Mouse (Mus musculus): ENCODE measurements around the gene Adamts20. TPM values are rescaled to one million over a fixed set of nuclear protein-coding genes. Genes with fewer than 3 reads are reported as not detected.

The Adamts20 gene
- polyA plus RNA-seq, 1 experiment: not detected

GRCm38 (mm10) chr15:94479513-94480136 lies 14.4 kb upstream of the Adamts20 start:
- no peaks in the 10 kb centered on the region for H3K27me3 ChIP-seq (ENCODE audit: control insufficient read depth)
- no peaks in the 10 kb centered on the region for H3K36me3 ChIP-seq (ENCODE audit: control insufficient read depth)
- TF ChIP-seq TAL1 (IDR thresholded peaks at IDR 0.05; ENCODE audit: low read length) (no peak), GATA1 (IDR thresholded peaks at IDR 0.05; ENCODE audit: low read length) (no peak)
- no peaks in the 10 kb centered on the region for H3K4me1 ChIP-seq (ENCODE audit: control insufficient read depth)
- no peaks in the 10 kb centered on the region for H3K9me3 ChIP-seq (ENCODE audit: control insufficient read depth, low read length)
- no peak overlapping the region for H3K4me3 ChIP-seq (replicated peaks)

DNA sequence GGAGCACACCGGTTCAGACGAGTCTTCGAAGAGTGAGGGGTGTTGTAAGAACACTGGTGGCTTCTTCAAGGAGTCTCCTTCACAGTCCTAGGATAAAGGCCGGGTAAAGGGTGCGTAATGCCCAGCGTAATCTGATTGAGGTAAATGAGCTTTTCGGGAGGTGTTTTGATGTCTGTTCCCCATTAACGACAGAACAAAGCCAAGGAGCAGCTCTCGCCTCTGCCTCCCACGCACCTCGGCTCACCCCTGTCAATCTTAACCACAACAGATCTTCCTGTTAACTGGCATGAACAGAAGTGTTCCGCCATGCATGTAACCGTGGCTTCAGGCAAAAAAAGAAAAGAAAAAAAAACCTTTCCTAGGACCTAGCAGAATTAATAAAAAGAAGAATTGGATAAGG lies 13.5 kb upstream of the Adamts20 start:
- TF ChIP-seq GATA1 (IDR thresholded peaks at IDR 0.05; ENCODE audit: low read length) (no peak), TAL1 (IDR thresholded peaks at IDR 0.05; ENCODE audit: low read length) (no peak)
- H3K36me3 ChIP-seq (ENCODE audit: control insufficient read depth): no peaks in the 10 kb centered on the region
- H3K4me3 ChIP-seq (replicated peaks): no peak overlapping the region
- no peaks in the 10 kb centered on the region for H3K4me1 ChIP-seq (ENCODE audit: control insufficient read depth)
- no peaks in the 10 kb centered on the region for H3K9me3 ChIP-seq (ENCODE audit: control insufficient read depth, low read length)
- no peaks in the 10 kb centered on the region for H3K27me3 ChIP-seq (ENCODE audit: control insufficient read depth)

DNA sequence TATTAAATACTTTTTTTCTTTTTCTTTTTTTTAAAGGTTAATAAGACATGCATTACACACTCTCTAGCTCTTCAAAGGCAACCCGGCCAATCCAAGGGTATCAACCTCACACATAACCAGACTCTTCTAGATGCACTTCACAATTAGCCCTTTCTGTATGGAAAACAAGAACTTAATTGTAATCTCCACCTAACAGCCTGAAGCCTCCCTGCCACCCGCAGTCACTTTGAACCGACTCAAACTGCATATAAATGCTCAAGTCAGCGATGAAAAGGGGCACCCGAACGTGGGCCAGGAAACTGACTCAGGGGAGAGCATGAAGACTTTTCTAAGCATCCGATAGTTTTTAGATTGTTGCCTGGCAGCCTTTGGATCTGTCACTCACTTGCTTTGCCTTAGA lies 12.1 kb upstream of the Adamts20 start:
- no peak overlapping the region for H3K4me3 ChIP-seq (replicated peaks)
- TF ChIP-seq GATA1 (IDR thresholded peaks at IDR 0.05; ENCODE audit: low read length) (no peak), TAL1 (IDR thresholded peaks at IDR 0.05; ENCODE audit: low read length) (no peak)
- H3K4me1 ChIP-seq (ENCODE audit: control insufficient read depth): no peaks in the 10 kb centered on the region
- no peaks in the 10 kb centered on the region for H3K36me3 ChIP-seq (ENCODE audit: control insufficient read depth)
- no peaks in the 10 kb centered on the region for H3K9me3 ChIP-seq (ENCODE audit: control insufficient read depth, low read length)
- H3K27me3 ChIP-seq (ENCODE audit: control insufficient read depth): no peaks in the 10 kb centered on the region

GRCm38 (mm10) chr15:94475975-94476374 lies 10.8 kb upstream of the Adamts20 start:
- Histone ChIP-seq H3K9me3 (ENCODE audit: control insufficient read depth, low read length) (no peaks in the 10 kb centered on the region), H3K36me3 (ENCODE audit: control insufficient read depth) (no peaks in the 10 kb centered on the region), H3K27me3 (ENCODE audit: control insufficient read depth) (no peaks in the 10 kb centered on the region), H3K4me1 (ENCODE audit: control insufficient read depth) (no peaks in the 10 kb centered on the region), H3K4me3 (replicated peaks) (no peak overlapping the region)
- TF ChIP-seq GATA1 (IDR thresholded peaks at IDR 0.05; ENCODE audit: low read length) (no peak), TAL1 (IDR thresholded peaks at IDR 0.05; ENCODE audit: low read length) (no peak)

DNA sequence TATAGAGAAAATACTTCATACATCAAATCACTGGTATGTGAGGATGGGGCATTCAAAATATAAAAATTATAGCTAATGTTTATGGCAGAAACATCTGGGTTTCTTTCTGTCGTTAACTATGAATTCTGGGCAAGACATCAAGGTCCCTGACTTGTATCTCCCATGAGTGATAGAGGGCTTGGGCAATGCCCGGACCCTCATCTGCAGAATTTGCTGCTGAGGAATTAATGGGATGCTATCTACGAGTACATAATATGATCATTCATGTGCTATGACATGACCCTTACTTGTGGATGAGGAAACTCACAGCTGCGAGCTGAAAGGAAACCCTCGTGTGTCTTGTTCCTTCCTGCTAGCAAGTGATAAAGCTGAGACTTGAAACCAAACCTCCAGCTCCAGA lies 5.1 kb upstream of the Adamts20 start:
- Histone ChIP-seq H3K9me3 (ENCODE audit: control insufficient read depth, low read length) (no peaks in the 10 kb centered on the region), H3K4me1 (ENCODE audit: control insufficient read depth) (no peaks in the 10 kb centered on the region), H3K27me3 (ENCODE audit: control insufficient read depth) (no peaks in the 10 kb centered on the region), H3K36me3 (ENCODE audit: control insufficient read depth) (no peaks in the 10 kb centered on the region), H3K4me3 (replicated peaks) (no peak overlapping the region)
- TF ChIP-seq TAL1 (IDR thresholded peaks at IDR 0.05; ENCODE audit: low read length): no peak
- TF ChIP-seq GATA1 (IDR thresholded peaks at IDR 0.05; ENCODE audit: low read length): no peak

DNA sequence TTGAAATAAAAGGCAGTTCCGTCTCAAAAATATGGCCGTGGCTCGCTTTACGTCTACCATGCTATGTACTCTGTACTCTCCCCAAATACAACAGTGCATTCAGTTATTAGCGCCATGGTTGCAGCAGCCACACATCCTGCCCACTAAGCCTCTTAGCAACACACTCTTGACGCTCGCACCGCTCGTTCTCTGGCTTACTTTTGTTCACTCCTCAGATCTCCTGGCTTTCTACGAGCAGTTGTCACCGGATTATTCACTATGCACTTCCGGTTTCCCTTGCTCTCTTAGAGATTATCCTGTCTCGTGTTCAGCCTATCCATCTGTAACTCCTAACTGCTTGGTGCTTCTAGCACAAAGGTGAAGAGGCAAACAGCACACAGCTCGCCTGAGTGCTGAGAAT lies 337 bp downstream of the Adamts20 start:
- Histone ChIP-seq H3K27me3 (ENCODE audit: control insufficient read depth) (no peaks in the 10 kb centered on the region), H3K36me3 (ENCODE audit: control insufficient read depth) (no peaks in the 10 kb centered on the region), H3K4me1 (ENCODE audit: control insufficient read depth) (no peaks in the 10 kb centered on the region), H3K4me3 (replicated peaks) (no peak overlapping the region), H3K9me3 (ENCODE audit: control insufficient read depth, low read length) (no peaks in the 10 kb centered on the region)
- no peak for TF ChIP-seq TAL1 (IDR thresholded peaks at IDR 0.05; ENCODE audit: low read length)
- TF ChIP-seq GATA1 (IDR thresholded peaks at IDR 0.05; ENCODE audit: low read length): no peak

DNA sequence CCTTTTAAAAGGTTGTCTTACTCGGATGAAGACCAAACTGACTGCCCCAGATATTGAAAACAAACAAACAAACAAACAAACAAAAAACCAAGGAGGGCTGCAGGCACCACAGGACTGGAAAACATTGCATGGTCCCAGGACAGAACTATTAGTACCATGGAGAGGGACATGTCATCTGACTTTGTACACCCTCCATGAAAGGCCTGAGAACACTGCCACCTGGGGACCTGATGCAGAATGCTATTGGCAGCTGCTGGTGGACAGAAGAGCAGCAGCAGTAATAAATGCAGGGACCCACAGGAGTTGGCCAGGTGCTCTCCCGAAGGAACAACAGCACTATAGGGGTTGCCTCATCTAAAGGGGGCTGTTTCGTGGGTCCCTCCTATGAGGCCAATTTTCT lies 2.0 kb downstream of the Adamts20 start:
- TF ChIP-seq GATA1 (IDR thresholded peaks at IDR 0.05; ENCODE audit: low read length) (no peak), TAL1 (IDR thresholded peaks at IDR 0.05; ENCODE audit: low read length) (no peak)
- Histone ChIP-seq H3K27me3 (ENCODE audit: control insufficient read depth) (no peaks in the 10 kb centered on the region), H3K4me1 (ENCODE audit: control insufficient read depth) (no peaks in the 10 kb centered on the region), H3K4me3 (replicated peaks) (no peak overlapping the region), H3K36me3 (ENCODE audit: control insufficient read depth) (no peaks in the 10 kb centered on the region), H3K9me3 (ENCODE audit: control insufficient read depth, low read length) (no peaks in the 10 kb centered on the region)

DNA sequence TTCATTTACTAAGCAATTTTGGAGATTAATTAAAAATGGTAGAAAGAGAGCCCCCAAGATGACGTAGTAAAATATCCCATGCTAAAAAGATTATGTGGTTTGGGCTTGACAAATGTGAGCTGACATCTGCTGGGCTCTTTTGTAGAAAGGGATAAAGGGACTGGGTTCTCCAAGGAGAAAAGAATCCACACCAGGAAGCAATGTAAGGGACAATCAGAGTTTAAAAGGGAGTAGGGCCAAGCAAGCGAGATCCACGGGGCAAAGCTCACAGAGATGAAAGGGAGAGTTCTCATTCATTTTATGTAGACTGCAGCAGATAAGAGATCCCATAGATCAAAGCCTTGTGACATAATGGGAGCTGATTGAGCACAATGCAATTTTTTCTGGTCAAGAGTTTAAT lies 3.0 kb downstream of the Adamts20 start:
- Histone ChIP-seq H3K4me3 (replicated peaks) (no peak overlapping the region), H3K27me3 (ENCODE audit: control insufficient read depth) (no peaks in the 10 kb centered on the region), H3K36me3 (ENCODE audit: control insufficient read depth) (no peaks in the 10 kb centered on the region), H3K4me1 (ENCODE audit: control insufficient read depth) (no peaks in the 10 kb centered on the region), H3K9me3 (ENCODE audit: control insufficient read depth, low read length) (no peaks in the 10 kb centered on the region)
- TF ChIP-seq TAL1 (IDR thresholded peaks at IDR 0.05; ENCODE audit: low read length): no peak
- TF ChIP-seq GATA1 (IDR thresholded peaks at IDR 0.05; ENCODE audit: low read length): no peak

GRCm38 (mm10) chr15:94461166-94461565 lies 4.1 kb downstream of the Adamts20 start:
- Histone ChIP-seq H3K27me3 (ENCODE audit: control insufficient read depth) (no peaks in the 10 kb centered on the region), H3K9me3 (ENCODE audit: control insufficient read depth, low read length) (no peaks in the 10 kb centered on the region), H3K4me3 (replicated peaks) (no peak overlapping the region), H3K36me3 (ENCODE audit: control insufficient read depth) (no peaks in the 10 kb centered on the region), H3K4me1 (ENCODE audit: control insufficient read depth) (no peaks in the 10 kb centered on the region)
- no peak for TF ChIP-seq TAL1 (IDR thresholded peaks at IDR 0.05; ENCODE audit: low read length)
- TF ChIP-seq GATA1 (IDR thresholded peaks at IDR 0.05; ENCODE audit: low read length): no peak
